Mouse (Mus musculus): ENCODE data around the gene Dst.

GRCm38 (mm10) chr1:34059231-34059630 lies 151.2 kb downstream of the Dst start:
- TF ChIP-seq POLR2A (IDR thresholded peaks at IDR 0.05; ENCODE audit: control insufficient read depth in 1 of 2, insufficient read depth in 1 of 2, low read depth in 1 of 2, low read length in 2 of 2, poor library complexity in 1 of 2) (no peak), E2F4 (IDR thresholded peaks at IDR 0.05; ENCODE audit: borderline replicate concordance, low read depth, low read length) (no peak), CTCF (IDR thresholded peaks at IDR 0.05 in 2 of 3, conservative IDR thresholded peaks at IDR 0.05 in 1 of 3; ENCODE audit: control insufficient read depth in 1 of 3, insufficient read depth in 1 of 3, low read depth in 2 of 3, low read length in 3 of 3, poor library complexity in 1 of 3, severe bottlenecking in 1 of 3) (no peak), HCFC1 (IDR thresholded peaks at IDR 0.05; ENCODE audit: low read depth, low read length) (no peak), ETS1 (IDR thresholded peaks at IDR 0.05; ENCODE audit: low read depth, low read length) (no peak), MXI1 (IDR thresholded peaks at IDR 0.05; ENCODE audit: low read depth, low read length) (no peak), ZC3H11A (IDR thresholded peaks at IDR 0.05; ENCODE audit: low read depth, low read length) (no peak), RCOR1 (IDR thresholded peaks at IDR 0.05; ENCODE audit: low read depth, low read length) (no peak), EP300 (IDR thresholded peaks at IDR 0.05; ENCODE audit: low read depth in 1 of 2, low read length in 2 of 2) (no peak), TAL1 (IDR thresholded peaks at IDR 0.05; ENCODE audit: low read length) (no peak)

All from MEL (cell line).